ENCODE assay signal across 8 mouse cellular contexts in the genomic region with DNA sequence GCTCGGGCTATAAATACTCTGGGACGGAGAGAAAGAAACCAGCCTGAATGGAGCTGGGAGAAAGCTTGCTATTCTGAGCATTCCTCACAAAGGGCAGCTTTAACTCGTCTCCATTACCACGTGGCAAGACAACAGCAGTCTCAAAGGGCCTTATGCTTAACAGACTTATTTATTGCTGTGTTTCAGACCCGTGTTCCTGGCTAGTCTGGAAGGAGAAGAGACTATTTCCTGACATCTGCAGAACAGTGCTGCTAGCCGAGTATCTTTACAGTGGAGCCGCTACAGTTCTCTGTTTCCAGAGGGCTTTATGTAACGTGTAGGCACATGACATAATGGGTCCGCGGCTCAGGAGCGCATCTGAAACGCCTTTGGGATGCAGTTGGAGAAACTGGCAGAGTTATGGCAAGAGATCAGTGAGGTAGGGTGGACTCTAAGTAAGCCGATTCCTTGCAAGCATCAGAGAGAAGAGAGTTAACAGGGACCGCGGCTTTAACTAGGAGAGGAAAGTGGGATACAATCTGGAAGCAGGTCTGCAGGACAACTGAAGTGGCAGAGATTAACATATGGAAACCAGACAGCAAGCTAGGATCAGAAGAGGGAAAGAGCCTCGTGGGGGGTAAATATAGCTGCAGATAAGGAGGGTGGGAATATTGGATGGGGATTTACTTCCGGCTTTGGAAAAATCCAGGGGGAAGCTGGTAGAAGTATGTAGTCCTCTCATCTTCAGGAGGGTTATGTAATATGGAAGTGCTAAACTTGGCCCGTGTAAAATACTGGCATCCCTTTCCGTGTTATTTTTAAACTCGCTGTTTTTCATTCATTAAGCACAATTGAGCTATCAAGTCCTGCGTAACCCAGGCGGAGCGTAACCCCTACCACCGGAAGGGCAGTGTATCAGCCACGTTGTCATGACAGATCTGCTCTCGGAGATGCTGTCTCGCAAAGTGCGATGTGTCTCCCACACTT.
DNase-seq lines count a peak whose midpoint lies in the region; ATAC-seq and TF ChIP-seq lines count a peak whose summit lies in the region.

No protein-coding gene starts in this region.

- DNase-seq in cerebellum, adult 8-10 months: no peak
- peak; percentile 17 for DNase-seq in heart, postnatal 0 days (ENCODE audit: low spot score)
- peak; percentile 35 to 46 for DNase-seq in layer of hippocampus, adult 2 months (ENCODE audit: low spot score in 2 of 2)
- DNase-seq in lung, postnatal 4 days: peak; percentile 19 to 74
- DNase-seq in spleen, postnatal 14 days (ENCODE audit: low spot score in 2 of 2): no peak
- no peak for DNase-seq in thymus, postnatal 0 days (ENCODE audit: low spot score)

- H3K4me2 ChIP-seq in embryonic facial prominence, embryonic 13.5 days: peak overlapping the region; percentile 49
- H3K4me2 ChIP-seq in heart, postnatal 0 days (ENCODE audit: low read depth, low read length): peak overlapping the region; percentile 77

- 0 out of 2 replicates have a peak overlapping the region, but pooled peaks have one; percentile 18 for H3K9ac ChIP-seq in embryonic facial prominence, embryonic 13.5 days
- peak overlapping the region; percentile 12; the same call in 1 of the 2 replicates for H3K9ac ChIP-seq in heart, postnatal 0 days (replicated peaks; ENCODE audit: low read depth, low read length)

- 39% methylated on average over 28 of the region's 28 CpGs for WGBS in embryonic facial prominence, embryonic 13.5 days
- WGBS in heart, postnatal 0 days: 13% methylated on average over 28 of the region's 28 CpGs

- peak overlapping the region; percentile 12; the same call in 1 of the 2 replicates for H3K4me3 ChIP-seq in embryonic facial prominence, embryonic 13.5 days
- H3K4me3 ChIP-seq in heart, postnatal 0 days (ENCODE audit: low read depth, low read length): peak overlapping the region; percentile 44
- peak overlapping the region; percentile 34 for H3K4me3 ChIP-seq in layer of hippocampus, adult 2 months

- TF ChIP-seq EP300 in heart, postnatal 0 days (IDR thresholded peaks at IDR 0.05; ENCODE audit: low read depth): no peak; the same call in 1 of the 2 replicates

- peak overlapping the region; percentile 60 for H3K27ac ChIP-seq in embryonic facial prominence, embryonic 13.5 days
- peak overlapping the region; percentile 57 for H3K27ac ChIP-seq in heart, postnatal 0 days (ENCODE audit: low read depth)
- peak overlapping the region; percentile 91 for H3K27ac ChIP-seq in layer of hippocampus, adult 2 months

- H3K27me3 ChIP-seq in embryonic facial prominence, embryonic 13.5 days: no peaks in the 10 kb centered on the region
- H3K27me3 ChIP-seq in heart, postnatal 0 days (ENCODE audit: control insufficient read depth, insufficient read depth, low read length): no peaks in the 10 kb centered on the region

- peak; percentile 36; the same call in 1 of the 2 replicates for ATAC-seq in cerebellum, adult (ENCODE audit: insufficient number of reproducible peaks, low FRiP score, low TSS enrichment)
- ATAC-seq in embryonic facial prominence, embryonic 13.5 days (ENCODE audit: insufficient number of reproducible peaks, insufficient read depth, low FRiP score, low TSS enrichment, low read depth): no peak
- peak; percentile 36; the same call in 1 of the 2 replicates for ATAC-seq in heart, postnatal 0 days (ENCODE audit: insufficient read depth, low read depth)

- no peak for TF ChIP-seq CTCF in heart, postnatal 0 days (IDR thresholded peaks at IDR 0.05; ENCODE audit: low read depth)
- TF ChIP-seq CTCF in layer of hippocampus, adult 2 months (conservative IDR thresholded peaks at IDR 0.05): no peak

- H3K9me3 ChIP-seq in embryonic facial prominence, embryonic 13.5 days: no peaks in the 10 kb centered on the region
- no peaks in the 10 kb centered on the region for H3K9me3 ChIP-seq in heart, postnatal 0 days (replicated peaks; ENCODE audit: control insufficient read depth, low read length)

- H3K4me1 ChIP-seq in embryonic facial prominence, embryonic 13.5 days: peaks cover 23% of the 10 kb centered on the region
- 0 out of 2 replicates have a peak, but pooled peaks cover 15% of the 10 kb centered on the region for H3K4me1 ChIP-seq in heart, postnatal 0 days (ENCODE audit: control insufficient read depth, insufficient read depth)

- no peaks in the 10 kb centered on the region for H3K36me3 ChIP-seq in embryonic facial prominence, embryonic 13.5 days
- no peaks in the 10 kb centered on the region for H3K36me3 ChIP-seq in heart, postnatal 0 days (replicated peaks; ENCODE audit: control insufficient read depth, insufficient read depth, low read length)

Comparison
In these comparisons a context has a peak if more than half of its experiments do, and no peak if none do; other contexts are left out.
1. DNase-seq: peak in heart, postnatal 0 days (single experiment), layer of hippocampus, adult 2 months (2 of 2) and lung, postnatal 4 days (2 of 2); none in cerebellum, adult 8-10 months (single experiment), spleen, postnatal 14 days (0 of 2) and thymus, postnatal 0 days (single experiment).
2. Peak in every context shown above with its lines, with median percentiles within 50 percentile points of each other: H3K27ac ChIP-seq and H3K4me3 ChIP-seq.